In the genomic region with DNA sequence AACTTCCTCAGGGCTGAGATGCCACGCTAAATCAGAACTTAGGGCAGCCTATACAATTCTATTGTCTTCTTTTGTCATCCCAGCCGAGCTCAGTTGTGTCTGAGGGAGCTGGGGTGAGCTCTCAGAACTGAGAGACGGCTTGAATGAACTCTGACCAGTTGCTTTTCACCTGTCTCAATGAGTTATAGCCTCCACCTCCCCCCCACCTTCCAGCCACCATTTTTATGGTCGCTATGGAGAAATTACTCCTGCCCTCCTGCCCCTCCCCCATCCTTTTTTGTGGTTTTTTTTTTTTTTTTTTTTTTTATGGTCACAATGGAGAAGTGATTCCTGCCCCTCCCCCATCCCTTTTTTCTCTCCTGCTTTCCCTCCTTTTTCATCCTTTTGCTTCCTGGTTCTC, we compare ENCODE assay signal across 25 mouse cellular contexts.
DNase-seq lines count a peak whose midpoint lies in the region; ATAC-seq and TF ChIP-seq lines count a peak whose summit lies in the region.
"Had no signal": no experiment of that assay in that cellular context is flagged by ENCODE, and none has a peak within 500 bp of the region (broad histone marks: within the 10 kb centered on the region; RNA-seq: fewer than 3 reads in every experiment).

No protein-coding gene starts in this region.

- DNase-seq in midbrain, postnatal 0 days (ENCODE audit: low spot score): no peak
- peak; percentile 56 for DNase-seq in neural tube, embryonic 10.5 days (ENCODE audit: extremely low spot score, low spot score)
- DNase-seq in kidney, postnatal 25 days: no peak
- DNase-seq in cerebellum, adult 9-11 months: no peak
- no peak for DNase-seq in adrenal gland, adult 8-10 months
- DNase-seq: adrenal gland, postnatal 10 days; B cell, adult 2 months; cerebellum, adult 18-20 months; gastrocnemius, postnatal 10 days; heart, adult 18-20 months; heart, postnatal 10 days; lung, postnatal 4 days; thymus, adult 18-20 months had no signal

- ATAC-seq in midbrain, embryonic 12.5 days (ENCODE audit: low FRiP score, low read depth): no peak
- no peak for ATAC-seq in midbrain, postnatal 0 days (ENCODE audit: low FRiP score)
- 0 out of 2 replicates have a peak, but pooled peaks have one; percentile 29 for ATAC-seq in hindbrain, embryonic 12.5 days (ENCODE audit: low FRiP score)
- ATAC-seq: activated CD4-positive, CD25-positive, alpha-beta regulatory T cell, adult 4 months; intestine, postnatal 0 days had no signal

- H3K36me3 ChIP-seq in midbrain, embryonic 12.5 days: no peaks in the 10 kb centered on the region
- H3K36me3 ChIP-seq in midbrain, postnatal 0 days (ENCODE audit: insufficient read depth, low read length): no peaks in the 10 kb centered on the region
- H3K36me3 ChIP-seq in hindbrain, embryonic 12.5 days: no peaks in the 10 kb centered on the region
- H3K36me3 ChIP-seq: embryonic facial prominence, embryonic 13.5 days; forebrain, embryonic 12.5 days; heart, embryonic 12.5 days; limb, embryonic 15.5 days; liver, embryonic 15.5 days; lung, embryonic 15.5 days; midbrain, embryonic 10.5 days had no signal

- H3K4me1 ChIP-seq in midbrain, embryonic 12.5 days: no peaks in the 10 kb centered on the region
- no peaks in the 10 kb centered on the region for H3K4me1 ChIP-seq in midbrain, postnatal 0 days (ENCODE audit: insufficient read depth, low read length)
- 0 out of 2 replicates have a peak, but pooled peaks cover 4% of the 10 kb centered on the region for H3K4me1 ChIP-seq in hindbrain, embryonic 12.5 days
- H3K4me1 ChIP-seq: embryonic facial prominence, embryonic 13.5 days; forebrain, embryonic 12.5 days; heart, embryonic 12.5 days; liver, embryonic 15.5 days; lung, embryonic 15.5 days had no signal

- TF ChIP-seq CTCF in midbrain, postnatal 0 days (IDR thresholded peaks at IDR 0.05): no peak

- H3K9ac ChIP-seq in midbrain, embryonic 12.5 days (replicated peaks): no peak overlapping the region
- H3K9ac ChIP-seq in midbrain, postnatal 0 days (replicated peaks; ENCODE audit: low read length, poor library complexity, severe bottlenecking): no peak overlapping the region
- H3K9ac ChIP-seq in hindbrain, embryonic 12.5 days: no peak overlapping the region
- H3K9ac ChIP-seq: embryonic facial prominence, embryonic 13.5 days; forebrain, embryonic 12.5 days; heart, embryonic 12.5 days; limb, embryonic 15.5 days; liver, embryonic 15.5 days; lung, embryonic 15.5 days had no signal

- H3K27ac ChIP-seq in midbrain, embryonic 12.5 days (replicated peaks): 0 out of 2 replicates have a peak overlapping the region, but pooled peaks have one; percentile 25
- H3K27ac ChIP-seq in midbrain, postnatal 0 days (ENCODE audit: low read depth, low read length): no peak overlapping the region
- peak overlapping the region; percentile 86 for H3K27ac ChIP-seq in hindbrain, embryonic 12.5 days
- H3K27ac ChIP-seq: embryonic facial prominence, embryonic 13.5 days; forebrain, embryonic 12.5 days; limb, embryonic 15.5 days; liver, embryonic 15.5 days; lung, embryonic 15.5 days had no signal

- 47% methylated on average over 4 of the region's 4 CpGs for WGBS in midbrain, embryonic 12.5 days
- 41% methylated on average over 4 of the region's 4 CpGs for WGBS in midbrain, postnatal 0 days
- WGBS in hindbrain, embryonic 12.5 days: 32% methylated on average over 4 of the region's 4 CpGs

- no peaks in the 10 kb centered on the region for H3K27me3 ChIP-seq in midbrain, embryonic 12.5 days
- H3K27me3 ChIP-seq in midbrain, postnatal 0 days (ENCODE audit: insufficient read depth, low read length): no peaks in the 10 kb centered on the region
- peaks cover 3% of the 10 kb centered on the region; the same call in 1 of the 2 replicates for H3K27me3 ChIP-seq in hindbrain, embryonic 12.5 days
- H3K27me3 ChIP-seq: embryonic facial prominence, embryonic 13.5 days; forebrain, embryonic 12.5 days; liver, embryonic 15.5 days; lung, embryonic 15.5 days had no signal

- no peak overlapping the region for H3K4me3 ChIP-seq in midbrain, embryonic 12.5 days
- H3K4me3 ChIP-seq in midbrain, postnatal 0 days (ENCODE audit: low read depth, low read length): no peak overlapping the region
- no peak overlapping the region for H3K4me3 ChIP-seq in hindbrain, embryonic 12.5 days
- H3K4me3 ChIP-seq: embryonic facial prominence, embryonic 13.5 days; erythroblast, embryonic 14.5 days; forebrain, embryonic 12.5 days; heart, embryonic 12.5 days; limb, embryonic 15.5 days; liver, embryonic 15.5 days; lung, embryonic 15.5 days; midbrain, embryonic 10.5 days had no signal

- H3K4me2 ChIP-seq in midbrain, embryonic 12.5 days (replicated peaks): no peak overlapping the region
- no peak overlapping the region for H3K4me2 ChIP-seq in midbrain, postnatal 0 days (ENCODE audit: low read depth, low read length, poor library complexity, severe bottlenecking)
- H3K4me2 ChIP-seq in hindbrain, embryonic 12.5 days (replicated peaks): peak overlapping the region; percentile 39; the same call in 1 of the 2 replicates
- H3K4me2 ChIP-seq: embryonic facial prominence, embryonic 13.5 days; forebrain, embryonic 12.5 days; heart, embryonic 12.5 days; limb, embryonic 15.5 days; liver, embryonic 15.5 days; lung, embryonic 15.5 days had no signal

- H3K9me3 ChIP-seq in midbrain, embryonic 12.5 days: no peaks in the 10 kb centered on the region
- no peaks in the 10 kb centered on the region for H3K9me3 ChIP-seq in midbrain, postnatal 0 days (ENCODE audit: low read length)
- H3K9me3 ChIP-seq in hindbrain, embryonic 12.5 days (replicated peaks): no peaks in the 10 kb centered on the region
- H3K9me3 ChIP-seq: embryonic facial prominence, embryonic 13.5 days; forebrain, embryonic 12.5 days; heart, embryonic 12.5 days; limb, embryonic 15.5 days; liver, embryonic 15.5 days; lung, embryonic 15.5 days; midbrain, embryonic 10.5 days had no signal
